9 mouse cellular contexts compared by ENCODE assay signal in genomic region chrX:7572466-7572865, GRCm38 (mm10). TPM values are rescaled to one million over a fixed set of nuclear protein-coding genes. Genes with fewer than 3 reads are reported as not detected.
DNase-seq lines count a peak whose midpoint lies in the region; ATAC-seq and TF ChIP-seq lines count a peak whose summit lies in the region.
"Had no signal": no experiment of that assay in that cellular context is flagged by ENCODE, and none has a peak within 500 bp of the region (broad histone marks: within the 10 kb centered on the region; RNA-seq: fewer than 3 reads in every experiment).

No protein-coding gene starts in this region.

- ATAC-seq in stomach, embryonic 14.5 days (ENCODE audit: insufficient number of reproducible peaks, insufficient read depth, low FRiP score, low read depth) = no peak
- ATAC-seq in stomach, postnatal 0 days (ENCODE audit: low FRiP score, low TSS enrichment) = no peak
- ATAC-seq in intestine, postnatal 0 days = no peak
- ATAC-seq in stomach, embryonic 15.5 days (ENCODE audit: insufficient read depth, low FRiP score, low read depth) = no peak

- no peaks in the 10 kb centered on the region for H3K9me3 ChIP-seq in stomach, embryonic 14.5 days (ENCODE audit: control insufficient read depth, low read depth, low read length)
- H3K9me3 ChIP-seq in stomach, postnatal 0 days (ENCODE audit: control insufficient read depth, low read length) = no peaks in the 10 kb centered on the region
- no peaks in the 10 kb centered on the region for H3K9me3 ChIP-seq in intestine, postnatal 0 days (ENCODE audit: control insufficient read depth)
- H3K9me3 ChIP-seq in stomach, embryonic 15.5 days = no peaks in the 10 kb centered on the region

- no peaks in the 10 kb centered on the region for H3K36me3 ChIP-seq in stomach, embryonic 14.5 days (ENCODE audit: control insufficient read depth, insufficient read depth, low read length)
- H3K36me3 ChIP-seq in stomach, postnatal 0 days (ENCODE audit: control insufficient read depth, insufficient read depth, low read length) = no peaks in the 10 kb centered on the region
- H3K36me3 ChIP-seq in intestine, postnatal 0 days (ENCODE audit: control insufficient read depth, insufficient read depth) = no peaks in the 10 kb centered on the region
- H3K36me3 ChIP-seq in stomach, embryonic 15.5 days = no peaks in the 10 kb centered on the region

- peak overlapping the region; percentile 51; the same call in 1 of the 2 replicates for H3K4me2 ChIP-seq in stomach, embryonic 14.5 days (replicated peaks; ENCODE audit: low read depth, low read length)
- no peak overlapping the region for H3K4me2 ChIP-seq in stomach, postnatal 0 days (replicated peaks; ENCODE audit: low read depth)
- H3K4me2 ChIP-seq in intestine, postnatal 0 days (replicated peaks; ENCODE audit: low read depth) = peak overlapping the region; percentile 74
- H3K4me2 ChIP-seq in stomach, embryonic 15.5 days = peak overlapping the region; percentile 62

- WGBS in stomach, embryonic 14.5 days = 76% methylated on average over 10 of the region's 10 CpGs
- WGBS in stomach, postnatal 0 days = 66% methylated on average over 10 of the region's 10 CpGs
- 62% methylated on average over 10 of the region's 10 CpGs for whole genome bisulfite sequencing in intestine, postnatal 0 days
- 66% methylated on average over 10 of the region's 10 CpGs for WGBS in stomach, embryonic 15.5 days

- TF ChIP-seq EP300 in stomach, postnatal 0 days (optimal IDR thresholded peaks at IDR 0.05) = no peak

- peaks cover 9% of the 10 kb centered on the region for H3K4me1 ChIP-seq in stomach, embryonic 14.5 days (ENCODE audit: control insufficient read depth, insufficient read depth, low read length)
- no peaks in the 10 kb centered on the region for H3K4me1 ChIP-seq in stomach, postnatal 0 days (replicated peaks; ENCODE audit: control insufficient read depth, insufficient read depth)
- no peaks in the 10 kb centered on the region for H3K4me1 ChIP-seq in intestine, postnatal 0 days (replicated peaks; ENCODE audit: control insufficient read depth, insufficient read depth, low read length)
- peaks cover 3% of the 10 kb centered on the region; the same call in 1 of the 2 replicates for H3K4me1 ChIP-seq in stomach, embryonic 15.5 days

- H3K27ac ChIP-seq in stomach, embryonic 14.5 days (ENCODE audit: low read length) = no peak overlapping the region
- no peak overlapping the region for H3K27ac ChIP-seq in stomach, postnatal 0 days (replicated peaks)
- H3K27ac ChIP-seq in intestine, postnatal 0 days (ENCODE audit: low read depth, low read length) = peak overlapping the region; percentile 7; the same call in 1 of the 2 replicates
- no peak overlapping the region for H3K27ac ChIP-seq in stomach, embryonic 15.5 days

- peak; percentile 51 for DNase-seq in heart, adult 11 months
- no peak for DNase-seq in heart, adult 8-10 months (ENCODE audit: low spot score)
- DNase-seq in stomach, postnatal 0 days (ENCODE audit: low spot score) = no peak
- no peak for DNase-seq in gastrocnemius, postnatal 10 days
- DNase-seq in retina, embryonic 14.5 days (ENCODE audit: low spot score) = no peak

- H3K9ac ChIP-seq in stomach, embryonic 14.5 days (replicated peaks; ENCODE audit: low read depth, low read length) = no peak overlapping the region
- H3K9ac ChIP-seq in stomach, postnatal 0 days (ENCODE audit: low read length) = no peak overlapping the region
- H3K9ac ChIP-seq in intestine, postnatal 0 days (ENCODE audit: low read depth, low read length) = no peak overlapping the region
- no peak overlapping the region for H3K9ac ChIP-seq in stomach, embryonic 15.5 days

- H3K27me3 ChIP-seq in stomach, embryonic 14.5 days (ENCODE audit: control insufficient read depth, insufficient read depth, low read length) = no peaks in the 10 kb centered on the region
- H3K27me3 ChIP-seq in stomach, postnatal 0 days (ENCODE audit: control insufficient read depth, insufficient read depth, low read length) = no peaks in the 10 kb centered on the region
- no peaks in the 10 kb centered on the region for H3K27me3 ChIP-seq in intestine, postnatal 0 days (replicated peaks; ENCODE audit: control insufficient read depth, insufficient read depth, low read length)
- H3K27me3 ChIP-seq in stomach, embryonic 15.5 days (replicated peaks) = no peaks in the 10 kb centered on the region

- TF ChIP-seq CTCF in stomach, postnatal 0 days (IDR thresholded peaks at IDR 0.05; ENCODE audit: low read depth) = no peak
- no peak for TF ChIP-seq CTCF in intestine, postnatal 0 days (IDR thresholded peaks at IDR 0.05; ENCODE audit: low read depth)

- no peak overlapping the region; the same call in 1 of the 2 replicates for H3K4me3 ChIP-seq in stomach, embryonic 14.5 days (ENCODE audit: low read depth, low read length)
- H3K4me3 ChIP-seq in stomach, postnatal 0 days (ENCODE audit: low read depth, low read length) = no peak overlapping the region
- H3K4me3 ChIP-seq in intestine, postnatal 0 days (ENCODE audit: low read depth, low read length) = no peak overlapping the region
- no peak overlapping the region for H3K4me3 ChIP-seq in stomach, embryonic 15.5 days (replicated peaks)

RNA-seq across cellular contexts. Expression of gene Foxp3, which starts 1.0 kb away (rescaled TPM):
- total RNA-seq in heart, adult 8-10 months (2022) = not detected
- polyA plus RNA-seq in stomach, embryonic 14.5 days (2014; fragmentation: Nextera tagmentation; extraction: Ambion mirVana) = 0.07 TPM in 1 of 2 replicates, not detected in the other
- polyA plus RNA-seq in stomach, postnatal 0 days (2015; fragmentation: Nextera tagmentation; extraction: Ambion mirVana) = not detected in 2 replicates
- 0.05 TPM in 1 of 2 replicates, not detected in the other for polyA plus RNA-seq in intestine, postnatal 0 days (2015; fragmentation: Nextera tagmentation; extraction: Ambion mirVana)
- 0.04 and 0.12 TPM in 2 replicates for polyA plus RNA-seq in stomach, embryonic 15.5 days (2015; fragmentation: Nextera tagmentation; extraction: Ambion mirVana)
- under 1 TPM in 1 of 2 experiments, not detected in 1; 0.32 TPM for total RNA-seq in gastrocnemius, postnatal 10 days (2021)

RNA-seq across cellular contexts. Expression of gene Ppp1r3f, which starts 1.6 kb away (rescaled TPM):
- total RNA-seq in heart, adult 8-10 months (2022) = 1 to 10 TPM; 3.5 to 5.7 (median 4.6) TPM
- polyA plus RNA-seq in stomach, embryonic 14.5 days (2014; fragmentation: Nextera tagmentation; extraction: Ambion mirVana) = 1.9 TPM in 2 replicates
- polyA plus RNA-seq in stomach, postnatal 0 days (2015; fragmentation: Nextera tagmentation; extraction: Ambion mirVana) = 0.79 and 1.0 TPM in 2 replicates
- 0.56 and 0.83 TPM in 2 replicates for polyA plus RNA-seq in intestine, postnatal 0 days (2015; fragmentation: Nextera tagmentation; extraction: Ambion mirVana)
- 1.6 and 2.0 TPM in 2 replicates for polyA plus RNA-seq in stomach, embryonic 15.5 days (2015; fragmentation: Nextera tagmentation; extraction: Ambion mirVana)
- total RNA-seq in gastrocnemius, postnatal 10 days (2021) = 1 to 10 TPM; 1.3 to 1.8 TPM

RNA-seq across cellular contexts. Expression of gene Ccdc22, which starts 32.9 kb away (rescaled TPM):
- 10 to 100 TPM in 3 of 4 experiments, 1 to 10 TPM in 1; 8.5 to 11.9 (median 11.1) TPM for total RNA-seq in heart, adult 8-10 months (2022)
- 26.2 and 29.4 TPM in 2 replicates for polyA plus RNA-seq in stomach, embryonic 14.5 days (2014; fragmentation: Nextera tagmentation; extraction: Ambion mirVana)
- 13.8 and 14.0 TPM in 2 replicates for polyA plus RNA-seq in stomach, postnatal 0 days (2015; fragmentation: Nextera tagmentation; extraction: Ambion mirVana)
- polyA plus RNA-seq in intestine, postnatal 0 days (2015; fragmentation: Nextera tagmentation; extraction: Ambion mirVana) = 21.9 and 24.8 TPM in 2 replicates
- 28.0 and 29.0 TPM in 2 replicates for polyA plus RNA-seq in stomach, embryonic 15.5 days (2015; fragmentation: Nextera tagmentation; extraction: Ambion mirVana)
- 10 to 100 TPM; 11.1 to 11.2 TPM for total RNA-seq in gastrocnemius, postnatal 10 days (2021)

RNA-seq across cellular contexts. Expression of gene Cacna1f, which starts 34.4 kb away (rescaled TPM):
- total RNA-seq in heart, adult 8-10 months (2022) = not detected
- polyA plus RNA-seq in stomach, embryonic 14.5 days (2014; fragmentation: Nextera tagmentation; extraction: Ambion mirVana) = 0.13 TPM in 1 of 2 replicates, not detected in the other
- polyA plus RNA-seq in stomach, postnatal 0 days (2015; fragmentation: Nextera tagmentation; extraction: Ambion mirVana) = not detected in 2 replicates
- not detected in 2 replicates for polyA plus RNA-seq in intestine, postnatal 0 days (2015; fragmentation: Nextera tagmentation; extraction: Ambion mirVana)
- polyA plus RNA-seq in stomach, embryonic 15.5 days (2015; fragmentation: Nextera tagmentation; extraction: Ambion mirVana) = 0.04 TPM in 1 of 2 replicates, not detected in the other
- not detected for total RNA-seq in gastrocnemius, postnatal 10 days (2021)
- total RNA-seq: gastrocnemius, adult 18-20 months had no signal
